Mouse (Mus musculus) ovary, adult 10 weeks (tissue): Measurements from ENCODE around the gene Trnt1. TPM values are rescaled to one million over a fixed set of nuclear protein-coding genes. Genes with fewer than 3 reads are reported as not detected.

ENCODE experiments used
- polyA plus RNA-seq: library from polyadenylated mRNA; stranded (reverse); fragments of 350-450 nt; fragmentation: Illumina TruSeq; extraction: RNeasy Lipid Tissue Mini Kit (QIAGEN cat#74804); gene quantifications from one replicate; pipeline ENCODE4 v1.2.3, GENCODE M21; 2014

Gene Trnt1
- 128 TPM for polyA plus RNA-seq

GRCm38 (mm10) chr6:106768640-106769289 is at the start of gene Trnt1:
Gene Trnt1, plus strand, starts transcription at chr6:106769120.

DNA sequence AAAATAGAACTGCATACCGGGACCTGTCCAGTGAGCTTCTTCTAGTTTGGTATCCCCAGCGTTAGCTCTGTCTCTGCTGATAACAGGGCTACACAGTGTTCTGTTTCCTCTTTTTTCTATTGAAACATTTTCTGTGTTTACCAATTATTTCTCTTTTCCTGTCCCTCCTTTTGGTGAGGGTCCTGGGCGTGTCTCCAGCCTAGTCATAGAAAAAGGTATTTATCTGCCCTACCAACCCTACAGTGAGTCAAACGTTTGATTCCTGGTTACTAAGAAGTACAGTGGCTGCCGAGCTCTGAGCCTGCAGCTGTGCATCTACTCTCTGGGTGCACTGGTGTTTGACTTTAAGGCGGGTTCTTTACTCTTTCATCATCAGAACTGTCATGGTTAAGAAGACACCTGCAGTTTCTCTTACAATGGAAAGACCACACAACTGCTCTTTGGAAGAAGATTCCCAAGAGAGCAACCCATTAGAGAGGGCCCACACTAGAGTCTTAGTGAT is 20.0 kb upstream of the Trnt1 start, which contains the start of gene Il5ra:
Gene Il5ra (minus strand): TSS at position 151 of the 502 bp plus-strand sequence.

DNA sequence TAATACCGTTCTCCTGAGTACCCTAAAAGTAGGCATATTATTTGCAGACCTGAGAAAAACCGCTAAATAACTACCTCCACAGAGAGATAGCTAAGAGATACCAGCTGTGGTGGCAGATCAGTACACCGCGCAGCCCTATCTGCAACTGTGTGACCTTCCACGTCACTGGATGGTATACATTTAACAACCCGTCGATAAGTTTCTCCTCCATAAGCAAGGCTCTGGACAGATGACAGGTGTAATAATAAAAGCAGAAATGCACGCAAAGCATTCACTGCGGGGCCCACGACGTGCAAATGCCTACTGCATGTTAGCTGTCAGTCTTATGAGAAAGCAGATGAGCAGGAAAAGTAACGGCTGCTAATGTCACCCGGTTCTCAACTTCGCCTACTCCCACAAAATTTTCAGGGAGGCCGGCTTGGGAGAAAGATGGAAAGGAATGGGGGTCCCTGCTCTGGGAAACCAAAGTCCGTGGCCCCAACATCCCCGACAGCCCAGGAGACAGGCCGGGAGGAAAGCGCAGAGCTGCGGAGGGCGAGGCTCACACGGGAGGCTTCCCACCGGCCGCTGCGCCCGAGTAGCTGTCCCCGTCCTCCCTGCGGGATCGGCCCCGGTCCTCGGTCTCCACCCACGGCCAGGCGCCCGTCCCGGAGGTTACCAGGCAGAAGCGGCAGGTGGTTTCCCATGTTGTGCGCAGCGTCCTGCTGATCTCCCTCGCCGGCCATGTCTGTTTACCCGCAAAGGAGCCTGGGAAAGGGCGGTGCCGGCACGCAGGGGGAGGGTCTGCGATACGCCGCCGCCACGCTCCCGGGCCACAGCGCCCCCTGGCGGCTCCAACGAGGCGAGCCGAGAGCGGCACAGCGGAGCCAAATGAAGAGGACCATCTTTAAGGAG is 30.7 kb downstream of the Trnt1 start, which contains the start of gene Crbn:
Gene Crbn (minus strand): TSS at position 745 of the 894 bp plus-strand sequence.

Other genes with a start within 250 kb of the Trnt1 start
- gene Il5ra, start 20.1 kb upstream of the Trnt1 start, polyA plus RNA-seq = 0.17 TPM
- 101 TPM for gene Crbn, start 31.0 kb downstream of the Trnt1 start, polyA plus RNA-seq